Mouse (Mus musculus) lung, adult 2 months (tissue): Measurements from ENCODE around the gene Nr2c2ap.

ENCODE experiments used
- CTCF ChIP-seq: fragments of 200-500 bp; IDR thresholded peaks from 2 replicates; pipeline ENCODE4 v1.5.1; 2011; ENCODE audit warnings: mild to moderate bottlenecking, low read length, control low read depth; ENCODE audit not compliant: insufficient read depth
- POLR2A ChIP-seq: fragments of 200-500 bp; IDR thresholded peaks from 2 replicates; pipeline ENCODE4 v1.6.1; 2011; ENCODE audit warnings: low read depth, mild to moderate bottlenecking, control low read depth, low read length, borderline replicate concordance; ENCODE audit errors: extremely low read depth

GRCm38 (mm10) chr8:70170748-70171147 lies 39.6 kb downstream of the Nr2c2ap start:
- TF ChIP-seq CTCF (no peak), POLR2A (no peak)
